Mouse (Mus musculus) subcutaneous adipose tissue, adult 2 months (tissue): ENCODE measurements around the gene Olfr878. TPM values are rescaled to one million over a fixed set of nuclear protein-coding genes. Genes with fewer than 3 reads are reported as not detected.

ENCODE experiments used
- polyA plus RNA-seq: library from polyadenylated mRNA; depleted of rRNA; stranded (reverse); fragments of >200 nt; gene quantifications from 2 replicates; pipeline ENCODE4 v1.2.3, GENCODE M21; 2012; ENCODE audit warnings: low replicate concordance; rRNA removed

Gene Olfr878
- 0.44 TPM in 1 of 2 replicates, not detected in the other for polyA plus RNA-seq

GRCm38 (mm10) chr9:37917540-37917939 lies at the start of gene Olfr878:
Gene Olfr878, plus strand, starts transcription at chr9:37917840.

GRCm38 (mm10) chr9:37896661-37897060 lies 21.0 kb upstream of the Olfr878 start, which contains the start of gene Olfr145:
Gene Olfr145, plus strand, starts transcription at chr9:37896724.

Other genes starting within 250 kb of the Olfr878 start
- gene Panx3, start 248.6 kb upstream of the Olfr878 start, polyA plus RNA-seq = not detected in 2 replicates
- gene Olfr160, start 201.6 kb upstream of the Olfr878 start, polyA plus RNA-seq = not detected in 2 replicates
- not detected in 2 replicates for gene Olfr874, start 172.7 kb upstream of the Olfr878 start, polyA plus RNA-seq
- gene Olfr875, start 146.0 kb upstream of the Olfr878 start, polyA plus RNA-seq = not detected in 2 replicates
- gene Olfr876, start 114.8 kb upstream of the Olfr878 start, polyA plus RNA-seq = not detected in 2 replicates
- 0.82 TPM in 1 of 2 replicates, not detected in the other for gene Olfr877, start 63.6 kb upstream of the Olfr878 start, polyA plus RNA-seq
- not detected in 2 replicates for gene Olfr145, start 21.1 kb upstream of the Olfr878 start, polyA plus RNA-seq
- not detected in 2 replicates for gene Olfr881, start 74.0 kb downstream of the Olfr878 start, polyA plus RNA-seq
- gene Olfr883, start 108.0 kb downstream of the Olfr878 start, polyA plus RNA-seq = not detected in 2 replicates
- not detected in 2 replicates for gene Olfr884, start 128.7 kb downstream of the Olfr878 start, polyA plus RNA-seq
- gene Olfr885, start 143.5 kb downstream of the Olfr878 start, polyA plus RNA-seq = not detected in 2 replicates
- gene Olfr887, start 166.2 kb downstream of the Olfr878 start, polyA plus RNA-seq = not detected in 2 replicates
- not detected in 2 replicates for gene Olfr888, start 190.3 kb downstream of the Olfr878 start, polyA plus RNA-seq
- not detected in 2 replicates for gene Olfr889, start 197.4 kb downstream of the Olfr878 start, polyA plus RNA-seq
- not detected in 2 replicates for gene Olfr890, start 224.7 kb downstream of the Olfr878 start, polyA plus RNA-seq